Mouse (Mus musculus) ovary, postnatal 36 days (tissue): ENCODE results near the gene Pxdn.
A peak's percentile ranks its signal among the peaks of the same experiment; 100 is the strongest.

ENCODE experiments used
- DNase-seq: peaks from one replicate; pipeline ENCODE4 v3.0.0; 2022; ENCODE audit warnings: low spot score, mixed read lengths

The Pxdn gene

GRCm38 (mm10) chr12:29937308-29937707 lies at the start of gene Pxdn:
Gene Pxdn, plus strand, starts transcription at chr12:29937608.
- no peak for DNase-seq

GRCm38 (mm10) chr12:29894669-29895068 lies 42.7 kb upstream of the Pxdn start:
- no peak for DNase-seq

- no peak for DNase-seq
These were observed 39.8 kb upstream of the Pxdn start for GRCm38 (mm10) chr12:29897533-29898085.

- no peak for DNase-seq
These were observed 33.1 kb upstream of the Pxdn start for GRCm38 (mm10) chr12:29904101-29904874.

GRCm38 (mm10) chr12:29907056-29907455 lies 30.4 kb upstream of the Pxdn start:
- DNase-seq = peak; percentile 64

GRCm38 (mm10) chr12:29916139-29916538 lies 21.3 kb upstream of the Pxdn start:
- no peak for DNase-seq

GRCm38 (mm10) chr12:29916807-29917206 lies 20.6 kb upstream of the Pxdn start:
- DNase-seq = no peak

GRCm38 (mm10) chr12:29920298-29920697 lies 17.1 kb upstream of the Pxdn start:
- no peak for DNase-seq

- no peak for DNase-seq
These were observed 15.9 kb upstream of the Pxdn start for GRCm38 (mm10) chr12:29921481-29921880.

- peak; percentile 63 for DNase-seq
These were observed 10.5 kb upstream of the Pxdn start for GRCm38 (mm10) chr12:29926896-29927295.

GRCm38 (mm10) chr12:29930591-29930990 lies 6.8 kb upstream of the Pxdn start:
- DNase-seq = no peak

- no peak for DNase-seq
These were observed 4.5 kb upstream of the Pxdn start for GRCm38 (mm10) chr12:29932951-29933350.

GRCm38 (mm10) chr12:29933501-29933900 lies 3.9 kb upstream of the Pxdn start:
- no peak for DNase-seq

- no peak for DNase-seq
These were observed 3.3 kb upstream of the Pxdn start for GRCm38 (mm10) chr12:29934120-29934581.

- peak; percentile 78 for DNase-seq
These were observed 505 bp downstream of the Pxdn start for GRCm38 (mm10) chr12:29937851-29938375.

- DNase-seq = peak; percentile 76
These were observed 1.1 kb downstream of the Pxdn start for GRCm38 (mm10) chr12:29938376-29939041.

- DNase-seq = peak; percentile 17
These were observed 1.9 kb downstream of the Pxdn start for GRCm38 (mm10) chr12:29939261-29939671.

- no peak for DNase-seq
These were observed 5.0 kb downstream of the Pxdn start for GRCm38 (mm10) chr12:29942435-29942834.

- DNase-seq = no peak
These were observed 7.2 kb downstream of the Pxdn start for GRCm38 (mm10) chr12:29944650-29945049.

- DNase-seq = no peak
These were observed 7.9 kb downstream of the Pxdn start for GRCm38 (mm10) chr12:29945182-29945743.

- DNase-seq = no peak
These were observed 13.6 kb downstream of the Pxdn start for GRCm38 (mm10) chr12:29951043-29951442.

- no peak for DNase-seq
These were observed 14.1 kb downstream of the Pxdn start for GRCm38 (mm10) chr12:29951485-29951884.
